Mouse (Mus musculus) stomach, embryonic 14.5 days (tissue): ENCODE results near the gene Zfp704. TPM values are rescaled to one million over a fixed set of nuclear protein-coding genes. Genes with fewer than 3 reads are reported as not detected.

Source experiments
- ATAC-seq: fragments of 200-750 bp; cut with Nextera tagmentation; 2 replicates; pipeline ENCODE4 v1.8.0; 2017; ENCODE audit warnings: low read depth, moderate TSS enrichment; ENCODE audit not compliant: insufficient number of reproducible peaks, insufficient read depth, low FRiP score
- H3K27ac ChIP-seq: fragments of 300-500 bp; sonication (generic); 2 replicates; pipeline ENCODE4 v1.5.1; 2014; ENCODE audit warnings: mild to moderate bottlenecking, low read length, moderate library complexity, mixed read lengths
- H3K27me3 ChIP-seq: fragments of 300-500 bp; sonication (generic); 2 replicates; pipeline ENCODE4 v1.6.1; 2014; ENCODE audit warnings: low read length, control low read depth, mixed read lengths; ENCODE audit not compliant: control insufficient read depth, insufficient read depth
- H3K36me3 ChIP-seq: fragments of 300-500 bp; sonication (generic); 2 replicates; pipeline ENCODE4 v1.6.1; 2014; ENCODE audit warnings: mild to moderate bottlenecking, control low read depth, low read length, moderate library complexity, mixed read lengths; ENCODE audit not compliant: control insufficient read depth, insufficient read depth
- H3K4me1 ChIP-seq: fragments of 300-500 bp; sonication (generic); 2 replicates; pipeline ENCODE4 v1.6.1; 2014; ENCODE audit warnings: low read length, control low read depth, mixed read lengths; ENCODE audit not compliant: control insufficient read depth, insufficient read depth
- H3K4me2 ChIP-seq: fragments of 300-500 bp; sonication (generic); replicated peaks from 2 replicates; pipeline ENCODE4 v1.6.1; 2014; ENCODE audit warnings: low read depth, low read length, control low read depth
- H3K4me3 ChIP-seq: fragments of 300-500 bp; sonication (generic); 2 replicates; pipeline ENCODE4 v1.5.1; 2014; ENCODE audit warnings: low read depth, low read length, control low read depth
- H3K9ac ChIP-seq: fragments of 300-500 bp; sonication (generic); replicated peaks from 2 replicates; pipeline ENCODE4 v1.6.1; 2014; ENCODE audit warnings: low read depth, mild to moderate bottlenecking, control low read depth, low read length, moderate library complexity, mixed read lengths
- H3K9me3 ChIP-seq: fragments of 300-500 bp; sonication (generic); 2 replicates; pipeline ENCODE4 v1.6.1; 2016; ENCODE audit warnings: low read depth, low read length, control low read depth; ENCODE audit not compliant: control insufficient read depth
- WGBS: fragments of 180-500 bp; shearing (Covaris S2); extraction: QIAGEN DNeasy Blood & Tissue Kit; methylation state at CpG from one replicate; pipeline ENCODE4 v1.1.7; 2014; 5-methylcytosine and 5-hydroxymethylcytosine counted together
- polyA plus RNA-seq: library from polyadenylated mRNA; unstranded; fragments of >200 nt; fragmentation: Nextera tagmentation; extraction: Ambion mirVana; gene quantifications from 2 replicates; pipeline ENCODE4 v1.2.1, GENCODE M21; 2014

Gene Zfp704
- polyA plus RNA-seq, 1 experiment from 2014 or later, result 16.3 TPM

GRCm38 (mm10) chr3:9515527-9515926, 94.4 kb downstream of the Zfp704 start:
- H3K4me3 ChIP-seq, result no peak overlapping the region
- peaks cover 19% of the 10 kb centered on the region for H3K4me1 ChIP-seq
- H3K9me3 ChIP-seq, result no peaks in the 10 kb centered on the region
- H3K9ac ChIP-seq, result no peak overlapping the region
- no peak overlapping the region for H3K27ac ChIP-seq
- H3K4me2 ChIP-seq, result no peak overlapping the region
- WGBS, result 72% methylated on average over 8 of the region's 8 CpGs
- no peaks in the 10 kb centered on the region for H3K27me3 ChIP-seq
- ATAC-seq, result no peak
- no peaks in the 10 kb centered on the region for H3K36me3 ChIP-seq

- no peak overlapping the region for H3K27ac ChIP-seq
- H3K36me3 ChIP-seq, result no peaks in the 10 kb centered on the region
- no peaks in the 10 kb centered on the region for H3K27me3 ChIP-seq
- H3K4me3 ChIP-seq, result no peak overlapping the region
- H3K4me2 ChIP-seq, result no peak overlapping the region
- 74% methylated on average over 7 of the region's 7 CpGs for WGBS
- no peak overlapping the region for H3K9ac ChIP-seq
- H3K4me1 ChIP-seq, result 0 out of 2 replicates have a peak, but pooled peaks cover 3% of the 10 kb centered on the region
- no peaks in the 10 kb centered on the region for H3K9me3 ChIP-seq
- ATAC-seq, result no peak
These were observed 96.2 kb downstream of the Zfp704 start for GRCm38 (mm10) chr3:9513703-9514110.

GRCm38 (mm10) chr3:9512199-9512598, 97.7 kb downstream of the Zfp704 start:
- Histone ChIP-seq H3K9ac (no peak overlapping the region), H3K4me3 (no peak overlapping the region), H3K36me3 (no peaks in the 10 kb centered on the region), H3K4me2 (no peak overlapping the region), H3K27me3 (no peaks in the 10 kb centered on the region), H3K4me1 (0 out of 2 replicates have a peak, but pooled peaks cover 3% of the 10 kb centered on the region), H3K27ac (no peak overlapping the region), H3K9me3 (no peaks in the 10 kb centered on the region)
- no peak for ATAC-seq
- whole genome bisulfite sequencing, result 91% methylated on average over 10 of the region's 10 CpGs

- no peak for ATAC-seq
- no peaks in the 10 kb centered on the region for H3K9me3 ChIP-seq
- no peaks in the 10 kb centered on the region for H3K36me3 ChIP-seq
- 66% methylated on average over 6 of the region's 6 CpGs for WGBS
- H3K27ac ChIP-seq, result no peak overlapping the region
- H3K27me3 ChIP-seq, result no peaks in the 10 kb centered on the region
- no peak overlapping the region for H3K4me2 ChIP-seq
- H3K4me3 ChIP-seq, result no peak overlapping the region
- H3K4me1 ChIP-seq, result peaks cover 6% of the 10 kb centered on the region; the same call in 1 of the 2 replicates
- H3K9ac ChIP-seq, result no peak overlapping the region
These were observed 104.1 kb downstream of the Zfp704 start for GRCm38 (mm10) chr3:9505692-9506211.

- no peak overlapping the region for H3K4me2 ChIP-seq
- H3K27ac ChIP-seq, result no peak overlapping the region
- H3K4me1 ChIP-seq, result peaks cover 18% of the 10 kb centered on the region
- H3K36me3 ChIP-seq, result no peaks in the 10 kb centered on the region
- no peak overlapping the region for H3K4me3 ChIP-seq
- H3K9ac ChIP-seq, result no peak overlapping the region
- H3K9me3 ChIP-seq, result no peaks in the 10 kb centered on the region
- no peak for ATAC-seq
- WGBS, result 87% methylated on average over 4 of the region's 4 CpGs
- no peaks in the 10 kb centered on the region for H3K27me3 ChIP-seq
These were observed 105.5 kb downstream of the Zfp704 start for GRCm38 (mm10) chr3:9504371-9504770.

- ATAC-seq, result peak; percentile 91
- no peaks in the 10 kb centered on the region for H3K27me3 ChIP-seq
- H3K9ac ChIP-seq, result no peak overlapping the region
- H3K27ac ChIP-seq, result peak overlapping the region; percentile 61; the same call in 1 of the 2 replicates
- H3K4me3 ChIP-seq, result no peak overlapping the region
- H3K4me1 ChIP-seq, result peaks cover 23% of the 10 kb centered on the region
- no peaks in the 10 kb centered on the region for H3K36me3 ChIP-seq
- 14% methylated on average over 6 of the region's 6 CpGs for whole genome bisulfite sequencing
- no peak overlapping the region for H3K4me2 ChIP-seq
- no peaks in the 10 kb centered on the region for H3K9me3 ChIP-seq
These were observed 109.2 kb downstream of the Zfp704 start for GRCm38 (mm10) chr3:9500725-9501124.

GRCm38 (mm10) chr3:9499994-9500553, 109.8 kb downstream of the Zfp704 start:
- WGBS, result 52% methylated on average over 8 of the region's 8 CpGs
- 0 out of 2 replicates have a peak, but pooled peaks have one; percentile 25 for ATAC-seq
- H3K27ac ChIP-seq, result peak overlapping the region; percentile 52; the same call in 1 of the 2 replicates
- peaks cover 23% of the 10 kb centered on the region for H3K4me1 ChIP-seq
- no peak overlapping the region for H3K9ac ChIP-seq
- H3K36me3 ChIP-seq, result no peaks in the 10 kb centered on the region
- no peak overlapping the region for H3K4me2 ChIP-seq
- H3K27me3 ChIP-seq, result no peaks in the 10 kb centered on the region
- H3K4me3 ChIP-seq, result no peak overlapping the region
- no peaks in the 10 kb centered on the region for H3K9me3 ChIP-seq

- Histone ChIP-seq H3K9me3 (no peaks in the 10 kb centered on the region), H3K4me3 (no peak overlapping the region), H3K9ac (no peak overlapping the region), H3K4me2 (no peak overlapping the region), H3K4me1 (peaks cover 23% of the 10 kb centered on the region), H3K36me3 (no peaks in the 10 kb centered on the region), H3K27me3 (no peaks in the 10 kb centered on the region), H3K27ac (peak overlapping the region; percentile 52; the same call in 1 of the 2 replicates)
- 28% methylated on average over 5 of the region's 5 CpGs for WGBS
- no peak for ATAC-seq
These were observed 110.4 kb downstream of the Zfp704 start for GRCm38 (mm10) chr3:9499489-9499888.

- H3K9ac ChIP-seq, result no peak overlapping the region
- no peak for ATAC-seq
- WGBS, result 52% methylated on average over 5 of the region's 5 CpGs
These were observed 112.6 kb downstream of the Zfp704 start for GRCm38 (mm10) chr3:9497260-9497659.

More at GRCm38 (mm10) chr3:9497260-9497659, 112.6 kb downstream of the Zfp704 start:
- Histone ChIP-seq H3K9me3 (no peaks in the 10 kb centered on the region), H3K4me1 (peaks cover 23% of the 10 kb centered on the region), H3K36me3 (no peaks in the 10 kb centered on the region), H3K4me3 (no peak overlapping the region), H3K27me3 (no peaks in the 10 kb centered on the region), H3K4me2 (no peak overlapping the region), H3K27ac (no peak overlapping the region)
